Mouse (Mus musculus) ES-Bruce4 (cell line): ENCODE results near the gene Hoxb3. TPM values are rescaled to one million over a fixed set of nuclear protein-coding genes. Genes with fewer than 3 reads are reported as not detected.

ENCODE experiments used
- H3K27ac ChIP-seq: 2 replicates; pipeline ENCODE4 v1.5.1; 2012; ENCODE audit warnings: low read length, inconsistent platforms; ENCODE audit not compliant: insufficient read depth
- H3K27me3 ChIP-seq: 2 replicates; pipeline ENCODE4 v1.6.1; 2012; ENCODE audit warnings: mild to moderate bottlenecking, low read length, inconsistent platforms; ENCODE audit not compliant: control insufficient read depth, poor library complexity, insufficient read depth, severe bottlenecking
- H3K36me3 ChIP-seq: 2 replicates; pipeline ENCODE4 v1.6.1; 2012; ENCODE audit warnings: inconsistent platforms, mild to moderate bottlenecking, low read length, moderate library complexity; ENCODE audit not compliant: control insufficient read depth, poor library complexity, insufficient read depth, severe bottlenecking
- H3K4me1 ChIP-seq: one replicate; pipeline ENCODE4 v1.8.1; 2011; ENCODE audit warnings: low read length; ENCODE audit not compliant: control insufficient read depth, insufficient read depth
- H3K4me3 ChIP-seq: 2 replicates; pipeline ENCODE4 v1.5.1; 2011; ENCODE audit warnings: low read depth, mild to moderate bottlenecking, low read length
- H3K9ac ChIP-seq: 2 replicates; pipeline ENCODE4 v1.6.1; 2012; ENCODE audit warnings: low read depth, mild to moderate bottlenecking, inconsistent platforms; ENCODE audit not compliant: poor library complexity, severe bottlenecking
- H3K9me3 ChIP-seq: replicated peaks from 2 replicates; pipeline ENCODE4 v1.6.1; 2012; ENCODE audit warnings: mild to moderate bottlenecking, low read length, inconsistent platforms; ENCODE audit not compliant: control insufficient read depth, poor library complexity, insufficient read depth, severe bottlenecking
- CTCF ChIP-seq: IDR thresholded peaks from one replicate; pipeline ENCODE4 v1.8.1; 2011; ENCODE audit warnings: low read depth, low read length
- EP300 ChIP-seq: IDR thresholded peaks from 2 replicates; pipeline ENCODE4 v1.6.1; 2011; ENCODE audit warnings: low read depth, low read length; ENCODE audit not compliant: insufficient read depth
- POLR2A ChIP-seq: IDR thresholded peaks from one replicate; pipeline ENCODE4 v1.8.1; 2011; ENCODE audit warnings: low read length; ENCODE audit not compliant: insufficient read depth
- polyA plus RNA-seq: library from polyadenylated mRNA; stranded (reverse); fragments of >200 nt; gene quantifications from 2 replicates; pipeline ENCODE4 v1.2.4, GENCODE M21; 2011; ENCODE audit warnings: low read depth; ENCODE audit not compliant: missing spikeins, insufficient read depth, insufficient read length

Hoxb3 gene
- polyA plus RNA-seq, 1 experiment: not detected

GRCm38 (mm10) chr11:96279421-96280233 lies 43.5 kb upstream of the Hoxb3 start:
- Histone ChIP-seq H3K4me1 (no peaks in the 10 kb centered on the region), H3K27ac (no peak overlapping the region), H3K36me3 (no peaks in the 10 kb centered on the region), H3K4me3 (0 out of 2 replicates have a peak overlapping the region, but pooled peaks have one; percentile 2), H3K27me3 (peaks cover 53% of the 10 kb centered on the region), H3K9ac (no peak overlapping the region), H3K9me3 (no peaks in the 10 kb centered on the region)
- TF ChIP-seq CTCF (no peak), POLR2A (no peak), EP300 (no peak)

- TF ChIP-seq EP300: no peak
- TF ChIP-seq CTCF: no peak
- no peak for TF ChIP-seq POLR2A
- Histone ChIP-seq H3K27me3 (peaks cover 51% of the 10 kb centered on the region), H3K4me1 (no peaks in the 10 kb centered on the region), H3K4me3 (no peak overlapping the region), H3K9me3 (no peaks in the 10 kb centered on the region), H3K36me3 (no peaks in the 10 kb centered on the region), H3K27ac (no peak overlapping the region), H3K9ac (no peak overlapping the region)
These were observed 42.4 kb upstream of the Hoxb3 start for GRCm38 (mm10) chr11:96280399-96281378.

GRCm38 (mm10) chr11:96281396-96281795 lies 41.7 kb upstream of the Hoxb3 start:
- Histone ChIP-seq H3K27me3 (peaks cover 52% of the 10 kb centered on the region), H3K4me3 (no peak overlapping the region), H3K9ac (no peak overlapping the region), H3K9me3 (no peaks in the 10 kb centered on the region), H3K36me3 (no peaks in the 10 kb centered on the region), H3K4me1 (no peaks in the 10 kb centered on the region), H3K27ac (no peak overlapping the region)
- TF ChIP-seq POLR2A (no peak), EP300 (no peak), CTCF (no peak)

- no peak within 1 kb of the TSS for H3K4me3 ChIP-seq
- TF ChIP-seq POLR2A (no peak), EP300 (no peak), CTCF (no peak)
- no peak within 1 kb of the TSS for H3K9ac ChIP-seq
- no peaks in the 10 kb centered on the region for H3K36me3 ChIP-seq
- H3K27ac ChIP-seq: no peak within 1 kb of the TSS
- H3K27me3 ChIP-seq: peaks cover 56% of the 10 kb centered on the region
- no peaks in the 10 kb centered on the region for H3K9me3 ChIP-seq
- no peaks in the 10 kb centered on the region for H3K4me1 ChIP-seq
These were observed 41.1 kb upstream of the Hoxb3 start, which contains the start of gene Hoxb8 for GRCm38 (mm10) chr11:96281855-96282570. Gene Hoxb8 (plus strand): TSS chr11:96281905.

GRCm38 (mm10) chr11:96282795-96283430 lies 40.2 kb upstream of the Hoxb3 start:
- no peak for TF ChIP-seq CTCF
- TF ChIP-seq POLR2A: no peak
- TF ChIP-seq EP300: no peak
- peaks cover 65% of the 10 kb centered on the region for H3K27me3 ChIP-seq
- no peak overlapping the region for H3K9ac ChIP-seq
- H3K36me3 ChIP-seq: no peaks in the 10 kb centered on the region
- no peaks in the 10 kb centered on the region for H3K9me3 ChIP-seq
- H3K4me3 ChIP-seq: no peak overlapping the region
- H3K27ac ChIP-seq: no peak overlapping the region
- H3K4me1 ChIP-seq: no peaks in the 10 kb centered on the region
